Mouse (Mus musculus): ENCODE results near the gene Grk3. TPM values are rescaled to one million over a fixed set of nuclear protein-coding genes. Genes with fewer than 3 reads are reported as not detected.

Grk3 gene
- polyA plus RNA-seq, 2 experiments: 7.5 to 13.1 TPM

DNA sequence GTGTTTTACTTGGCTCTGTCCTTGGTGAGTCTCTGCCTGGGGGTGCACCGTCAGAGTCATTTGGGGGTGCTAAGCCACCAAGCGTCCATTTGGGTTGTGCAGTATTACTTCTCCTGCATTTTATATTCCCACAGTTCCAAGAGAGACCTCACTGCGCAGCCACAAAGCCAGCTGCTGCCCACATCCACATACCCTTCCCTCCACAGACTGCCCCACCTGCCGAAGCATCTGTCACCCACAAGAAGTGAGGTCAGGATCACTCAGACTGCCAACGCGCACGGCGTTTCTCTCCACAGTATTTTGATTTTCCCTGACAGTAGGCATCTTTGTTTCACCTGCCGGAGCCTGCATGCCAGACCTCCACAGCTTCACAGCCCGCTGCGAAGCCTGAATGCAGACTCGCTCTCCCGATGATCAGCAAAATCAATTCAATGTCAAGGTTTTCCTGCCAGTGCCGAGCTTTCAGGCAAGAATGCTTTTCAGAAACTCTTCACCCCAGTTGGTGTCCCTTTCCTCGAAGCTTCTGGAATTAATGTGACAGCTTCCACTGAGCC is 15.7 kb upstream of the Grk3 start:
- Histone ChIP-seq H3K4me3 (replicated peaks; ENCODE audit: low read length) (no peak overlapping the region), H3K9ac (ENCODE audit: low read depth, low read length, severe bottlenecking) (no peak overlapping the region), H3K4me2 (replicated peaks; ENCODE audit: low read depth, low read length, severe bottlenecking) (no peak overlapping the region), H3K27me3 (ENCODE audit: control insufficient read depth, insufficient read depth, low read length) (no peaks in the 10 kb centered on the region), H3K27ac (replicated peaks; ENCODE audit: low read depth, low read length) (no peak overlapping the region), H3K36me3 (ENCODE audit: control insufficient read depth, insufficient read depth, low read length) (no peaks in the 10 kb centered on the region), H3K9me3 (ENCODE audit: control insufficient read depth, low read length) (no peaks in the 10 kb centered on the region), H3K4me1 (ENCODE audit: control insufficient read depth, insufficient read depth, low read length) (peaks cover 11% of the 10 kb centered on the region)
- ATAC-seq (ENCODE audit: low FRiP score, low read depth) (no peak), DNase-seq (ENCODE audit: low spot score) (no peak)
- WGBS: 63% methylated on average over 15 of the region's 15 CpGs
- TF ChIP-seq POLR2A (IDR thresholded peaks at IDR 0.05; ENCODE audit: borderline replicate concordance, extremely low read depth, insufficient read depth, insufficient read length): no peak

DNA sequence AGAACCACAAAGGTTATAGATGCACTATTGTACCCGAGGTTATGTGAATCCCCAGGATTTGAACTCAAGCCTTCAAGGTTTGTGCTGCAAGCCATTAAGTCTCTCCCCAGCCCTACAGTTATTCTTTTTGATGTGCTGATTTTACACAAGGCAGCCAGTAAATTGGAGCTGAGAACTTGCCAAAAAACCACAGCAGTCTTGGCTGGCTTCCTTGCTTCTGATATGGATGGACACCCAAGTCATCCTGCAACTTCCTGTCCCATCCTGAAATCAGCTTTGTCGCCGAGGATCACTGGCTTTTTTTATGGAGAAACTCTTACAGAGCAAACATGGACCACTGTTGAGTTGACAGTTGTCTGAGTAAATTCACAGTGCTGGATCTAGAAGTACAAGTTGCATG is 14.5 kb upstream of the Grk3 start:
- Histone ChIP-seq H3K9ac (ENCODE audit: low read depth, low read length, severe bottlenecking) (no peak overlapping the region), H3K36me3 (ENCODE audit: control insufficient read depth, insufficient read depth, low read length) (no peaks in the 10 kb centered on the region), H3K27ac (replicated peaks; ENCODE audit: low read depth, low read length) (no peak overlapping the region), H3K4me3 (replicated peaks; ENCODE audit: low read length) (no peak overlapping the region), H3K9me3 (ENCODE audit: control insufficient read depth, low read length) (no peaks in the 10 kb centered on the region), H3K27me3 (ENCODE audit: control insufficient read depth, insufficient read depth, low read length) (no peaks in the 10 kb centered on the region), H3K4me2 (replicated peaks; ENCODE audit: low read depth, low read length, severe bottlenecking) (no peak overlapping the region), H3K4me1 (ENCODE audit: control insufficient read depth, insufficient read depth, low read length) (peaks cover 5% of the 10 kb centered on the region; the same call in 1 of the 2 replicates)
- DNase-seq (ENCODE audit: low spot score): no peak
- WGBS: 67% methylated on average over 3 of the region's 3 CpGs
- no peak for ATAC-seq (ENCODE audit: low FRiP score, low read depth)
- no peak for TF ChIP-seq POLR2A (IDR thresholded peaks at IDR 0.05; ENCODE audit: borderline replicate concordance, extremely low read depth, insufficient read depth, insufficient read length)

DNA sequence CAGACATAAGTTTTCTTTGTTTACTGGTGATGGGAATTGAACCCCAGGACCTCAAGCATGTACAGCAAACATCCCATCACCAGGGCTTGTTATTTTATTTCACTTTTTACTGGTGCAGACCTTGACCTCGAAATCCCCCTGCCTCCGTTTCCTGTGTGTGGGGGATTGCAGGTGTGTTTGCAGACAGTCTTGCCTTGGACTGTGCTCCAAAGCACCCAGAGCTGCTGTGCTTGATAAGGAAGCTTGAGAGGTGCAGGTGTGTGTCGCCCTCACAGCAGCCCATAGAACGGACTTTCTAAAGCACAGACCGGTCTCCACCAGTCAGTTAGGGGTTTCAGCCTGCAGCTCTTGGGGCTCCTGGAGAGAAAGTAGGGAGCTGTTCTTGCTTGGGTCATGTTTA is 11.1 kb upstream of the Grk3 start:
- Histone ChIP-seq H3K27me3 (ENCODE audit: control insufficient read depth, insufficient read depth, low read length) (no peaks in the 10 kb centered on the region), H3K4me1 (ENCODE audit: control insufficient read depth, insufficient read depth, low read length) (peaks cover 5% of the 10 kb centered on the region; the same call in 1 of the 2 replicates), H3K9me3 (ENCODE audit: control insufficient read depth, low read length) (no peaks in the 10 kb centered on the region), H3K36me3 (ENCODE audit: control insufficient read depth, insufficient read depth, low read length) (no peaks in the 10 kb centered on the region), H3K4me3 (replicated peaks; ENCODE audit: low read length) (no peak overlapping the region), H3K4me2 (replicated peaks; ENCODE audit: low read depth, low read length, severe bottlenecking) (no peak overlapping the region), H3K9ac (ENCODE audit: low read depth, low read length, severe bottlenecking) (no peak overlapping the region), H3K27ac (replicated peaks; ENCODE audit: low read depth, low read length) (no peak overlapping the region)
- DNase-seq (ENCODE audit: low spot score) (no peak), ATAC-seq (ENCODE audit: low FRiP score, low read depth) (no peak)
- TF ChIP-seq POLR2A (IDR thresholded peaks at IDR 0.05; ENCODE audit: borderline replicate concordance, extremely low read depth, insufficient read depth, insufficient read length): no peak
- 73% methylated on average over 5 of the region's 5 CpGs for WGBS

DNA sequence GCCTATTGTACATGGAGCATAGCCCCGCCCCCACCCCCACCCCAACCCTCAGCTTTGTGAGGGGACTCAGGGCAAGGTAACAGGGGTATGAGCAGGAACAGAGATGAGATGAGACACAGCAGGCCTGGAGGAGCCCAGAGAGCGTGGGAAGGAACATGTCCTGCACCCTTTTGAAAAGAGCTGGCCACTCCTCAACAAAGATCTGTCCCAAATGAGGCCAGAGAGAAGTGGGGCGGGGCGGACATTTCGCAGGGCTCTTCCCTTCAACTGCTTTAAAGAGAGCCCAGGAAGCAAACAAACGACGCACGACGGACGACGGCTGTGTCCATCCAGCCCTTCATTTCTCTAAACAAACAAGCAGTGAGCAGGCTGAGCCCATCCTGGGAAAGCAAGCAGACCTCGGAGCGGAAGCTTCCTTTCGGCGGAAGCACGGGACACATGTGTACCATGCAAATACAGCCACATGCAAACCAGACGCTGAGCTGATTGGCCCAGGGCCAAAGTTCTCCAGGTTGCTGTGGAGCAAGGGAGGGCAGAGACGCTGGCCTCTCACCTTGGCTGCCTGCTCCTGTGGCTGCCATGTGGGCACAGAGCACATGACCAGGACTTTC is 8.7 kb upstream of the Grk3 start:
- Histone ChIP-seq H3K9me3 (ENCODE audit: control insufficient read depth, low read length) (no peaks in the 10 kb centered on the region), H3K4me3 (replicated peaks; ENCODE audit: low read length) (no peak overlapping the region), H3K36me3 (ENCODE audit: control insufficient read depth, insufficient read depth, low read length) (no peaks in the 10 kb centered on the region), H3K4me1 (ENCODE audit: control insufficient read depth, insufficient read depth, low read length) (peaks cover 5% of the 10 kb centered on the region; the same call in 1 of the 2 replicates), H3K4me2 (replicated peaks; ENCODE audit: low read depth, low read length, severe bottlenecking) (peak overlapping the region; percentile 24; the same call in 1 of the 2 replicates), H3K27ac (replicated peaks; ENCODE audit: low read depth, low read length) (no peak overlapping the region), H3K9ac (ENCODE audit: low read depth, low read length, severe bottlenecking) (no peak overlapping the region), H3K27me3 (ENCODE audit: control insufficient read depth, insufficient read depth, low read length) (no peaks in the 10 kb centered on the region)
- WGBS: 28% methylated on average over 18 of the region's 18 CpGs
- no peak for TF ChIP-seq POLR2A (IDR thresholded peaks at IDR 0.05; ENCODE audit: borderline replicate concordance, extremely low read depth, insufficient read depth, insufficient read length)
- DNase-seq (ENCODE audit: low spot score): peak; percentile 33
- ATAC-seq (ENCODE audit: low FRiP score, low read depth): 0 out of 2 replicates have a peak, but pooled peaks have one; percentile 26

DNA sequence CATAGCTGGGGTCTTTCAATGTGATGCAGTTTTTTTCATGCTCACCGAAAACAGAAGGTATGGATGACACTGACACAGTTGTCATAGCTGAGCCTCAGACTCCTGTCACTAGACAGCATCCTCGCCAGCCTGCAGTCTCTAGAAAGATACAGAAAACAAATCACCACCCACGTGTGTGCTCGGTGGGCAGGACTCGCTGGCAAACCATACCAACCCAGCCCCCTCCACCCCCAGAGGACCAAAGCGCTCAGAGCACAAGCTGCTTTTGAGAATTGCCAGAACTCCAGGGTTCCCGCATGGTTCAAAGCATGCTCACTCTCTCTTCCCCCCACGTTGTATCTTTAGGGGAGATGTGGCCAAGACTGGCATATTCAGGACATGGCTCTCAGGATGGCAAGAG is 2.6 kb upstream of the Grk3 start:
- no peak for ATAC-seq (ENCODE audit: low FRiP score, low read depth)
- peaks cover 9% of the 10 kb centered on the region for H3K4me1 ChIP-seq (ENCODE audit: control insufficient read depth, insufficient read depth, low read length)
- H3K36me3 ChIP-seq (ENCODE audit: control insufficient read depth, insufficient read depth, low read length): no peaks in the 10 kb centered on the region
- no peak overlapping the region for H3K4me2 ChIP-seq (replicated peaks; ENCODE audit: low read depth, low read length, severe bottlenecking)
- no peaks in the 10 kb centered on the region for H3K27me3 ChIP-seq (ENCODE audit: control insufficient read depth, insufficient read depth, low read length)
- TF ChIP-seq POLR2A (IDR thresholded peaks at IDR 0.05; ENCODE audit: borderline replicate concordance, extremely low read depth, insufficient read depth, insufficient read length): no peak
- H3K9ac ChIP-seq (ENCODE audit: low read depth, low read length, severe bottlenecking): no peak overlapping the region
- no peak overlapping the region for H3K4me3 ChIP-seq (replicated peaks; ENCODE audit: low read length)
- WGBS: 53% methylated on average over 8 of the region's 8 CpGs
- no peak overlapping the region for H3K27ac ChIP-seq (replicated peaks; ENCODE audit: low read depth, low read length)
- no peaks in the 10 kb centered on the region for H3K9me3 ChIP-seq (ENCODE audit: control insufficient read depth, low read length)
- no peak for DNase-seq (ENCODE audit: low spot score)
